Mouse (Mus musculus) gastrocnemius, adult 18-20 months (tissue): Measurements from ENCODE around the gene Tspan13. TPM values are rescaled to one million over a fixed set of nuclear protein-coding genes. Genes with fewer than 3 reads are reported as not detected.

ENCODE experiments used
- DNase-seq: peaks from one replicate; pipeline ENCODE4 v3.0.0; 2021; ENCODE audit warnings: low spot score
- total RNA-seq, 2 experiments: library from RNA; stranded (reverse); gene quantifications; 2 replicates each; pipeline ENCODE4 v1.2.3; 2021

Gene Tspan13
- total RNA-seq, 2 experiments from 2014 or later: 18.9 to 23.8 TPM

DNA sequence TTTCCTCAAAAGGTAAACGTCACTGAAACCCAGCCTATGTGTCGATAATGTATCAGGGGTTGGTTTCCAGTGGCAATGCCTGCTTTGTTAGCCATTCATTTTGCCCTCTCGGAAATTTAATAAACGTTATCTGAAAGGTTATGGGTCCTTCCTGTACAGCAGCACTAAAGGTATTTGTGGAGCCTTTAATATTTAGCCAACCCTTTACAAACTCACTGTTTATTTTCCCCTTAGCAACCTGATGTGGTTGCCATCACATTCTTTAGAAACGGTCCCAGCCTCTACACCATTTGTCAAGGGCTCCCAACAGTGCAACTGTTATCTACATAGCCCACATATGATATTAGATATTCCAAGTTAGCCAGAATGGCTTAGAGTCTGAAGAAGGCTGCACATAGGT is 62.7 kb downstream of the Tspan13 start:
- no peak for DNase-seq

DNA sequence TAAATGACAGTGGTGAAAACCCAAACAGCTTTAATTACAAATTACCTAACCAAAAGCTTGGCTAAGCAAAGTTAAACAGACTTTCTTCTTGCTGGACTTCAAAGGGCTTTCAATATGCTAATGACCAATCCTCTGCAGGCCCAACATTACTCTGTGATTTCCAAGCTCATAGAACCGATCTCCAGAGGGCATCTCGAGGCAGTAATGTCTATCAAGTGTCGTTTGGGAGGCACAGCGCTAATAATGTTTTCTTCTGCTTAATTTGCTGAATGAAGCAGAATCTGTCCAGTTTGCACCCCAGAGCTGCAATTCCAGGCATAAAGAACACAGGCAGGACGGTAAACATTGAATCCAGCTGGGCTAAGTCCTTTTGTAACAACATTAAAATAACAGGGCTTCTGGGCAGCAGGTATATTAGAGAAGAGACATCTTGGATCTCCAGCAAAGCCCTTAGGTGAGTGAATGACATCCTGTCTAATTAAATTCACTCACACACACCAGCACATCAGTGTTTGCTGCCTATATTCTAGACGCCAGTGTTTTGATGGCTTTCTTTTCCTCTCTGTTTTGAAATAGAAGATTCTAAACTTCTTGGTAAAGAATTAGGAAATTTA is 64.6 kb downstream of the Tspan13 start:
- no peak for DNase-seq

DNA sequence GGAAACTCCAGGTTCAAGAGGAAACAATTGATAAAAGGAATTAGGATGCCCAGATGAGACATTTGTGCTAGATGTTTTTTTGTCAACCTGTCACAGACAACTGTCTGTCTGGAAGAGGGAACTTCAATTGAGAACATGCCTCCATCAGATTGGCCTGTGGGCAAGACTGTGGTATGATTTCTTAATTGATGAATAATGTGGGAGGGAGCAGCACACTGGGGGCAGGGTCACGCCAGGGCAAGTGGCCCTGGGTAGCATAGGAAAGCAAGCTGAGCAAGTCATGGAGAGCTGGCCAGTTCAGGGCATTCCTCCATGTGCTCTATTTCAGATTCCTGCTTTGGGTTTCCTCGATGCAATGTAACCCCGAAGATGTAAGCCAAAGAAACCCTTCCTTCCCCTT is 66.4 kb downstream of the Tspan13 start:
- no peak for DNase-seq

DNA sequence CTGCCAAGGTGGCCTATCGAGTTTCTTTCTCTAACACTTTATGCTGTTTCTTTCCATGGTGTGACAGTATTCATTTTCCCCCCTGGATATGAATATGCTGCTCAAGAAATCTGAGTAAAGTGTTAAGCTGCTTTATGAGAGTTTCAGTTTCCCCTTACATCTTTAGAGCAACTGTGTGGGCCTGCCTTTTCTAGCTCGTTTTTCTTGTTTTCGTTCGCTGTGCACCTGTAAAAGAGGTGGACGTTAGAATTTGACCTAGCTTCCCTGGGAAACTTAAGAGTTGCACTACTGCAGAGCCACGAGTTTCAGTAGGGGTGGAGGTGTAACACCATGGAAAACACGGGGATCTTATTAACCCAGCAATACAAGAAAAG is 75.5 kb downstream of the Tspan13 start:
- no peak for DNase-seq

DNA sequence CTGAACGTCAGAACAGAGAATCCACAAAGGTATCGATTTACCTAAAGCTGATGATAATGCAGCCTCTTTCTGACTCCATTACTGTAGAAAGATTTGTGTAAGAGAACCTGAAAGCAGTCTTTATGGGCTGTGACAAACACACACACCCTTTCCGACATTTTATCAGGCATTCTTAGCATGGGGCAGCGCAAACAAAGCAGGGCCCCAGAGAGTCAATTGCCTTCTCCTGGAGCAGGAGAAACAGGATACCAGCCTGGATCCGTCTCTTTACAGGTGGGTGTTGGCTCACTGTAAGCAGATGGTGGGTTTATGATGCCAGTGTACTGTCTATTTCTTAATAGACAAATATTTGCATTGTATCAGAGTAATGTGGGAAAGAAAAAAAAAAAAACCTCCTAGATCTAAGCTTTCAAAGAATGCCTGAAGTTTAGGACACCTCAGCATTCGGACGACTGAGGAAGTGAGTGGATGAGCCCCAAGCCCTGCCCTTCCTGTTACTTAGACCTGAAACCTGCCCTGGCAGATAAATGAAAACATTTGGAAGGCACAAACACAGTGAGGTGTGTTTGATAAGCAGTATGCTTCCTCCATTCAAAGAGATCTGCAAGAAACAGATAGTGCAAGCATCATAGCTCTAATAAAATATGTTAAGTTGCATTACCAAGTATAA is 76.1 kb downstream of the Tspan13 start:
- no peak for DNase-seq

Other genes starting within 250 kb of the Tspan13 start
- not detected for gene Agr3, start 116.9 kb downstream of the Tspan13 start, total RNA-seq
- gene Agr2, start 49.6 kb downstream of the Tspan13 start, total RNA-seq: not detected
- gene Ankmy2, start 114.6 kb upstream of the Tspan13 start, total RNA-seq: 1 to 10 TPM; 5.3 to 5.4 TPM
- gene Bzw2, start 115.6 kb upstream of the Tspan13 start, total RNA-seq: 100 to 1,000 TPM; 105 to 125 TPM
- not detected for gene Lrrc72, start 210.9 kb upstream of the Tspan13 start, total RNA-seq